Mouse (Mus musculus): ENCODE data around the gene 9630041A04Rik. TPM values are rescaled to one million over a fixed set of nuclear protein-coding genes. Genes with fewer than 3 reads are reported as not detected.

Gene 9630041A04Rik
- polyA plus RNA-seq, 1 experiment, result not detected

DNA sequence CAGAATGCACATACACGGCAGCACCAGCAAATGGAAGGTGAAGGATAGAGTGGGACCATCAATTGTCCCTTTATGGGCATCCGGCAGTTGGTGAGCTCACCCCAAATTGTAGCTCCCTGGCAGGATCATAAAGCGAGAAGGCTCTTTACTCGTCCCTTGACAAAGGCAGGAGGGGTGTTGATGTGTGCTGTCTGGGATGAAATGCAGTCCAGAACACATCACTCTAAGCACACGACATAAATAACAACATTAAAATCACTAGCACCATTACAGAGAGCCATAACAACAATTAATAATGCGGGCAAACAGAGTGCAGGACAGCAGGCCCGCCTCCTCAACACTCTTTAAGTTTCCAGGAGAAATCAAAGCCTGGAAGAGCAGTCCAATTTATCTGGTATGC lies 120.7 kb downstream of the 9630041A04Rik start:
- no peaks in the 10 kb centered on the region for H3K4me1 ChIP-seq (ENCODE audit: control insufficient read depth, insufficient read depth, low read length)
- no peak overlapping the region for H3K4me3 ChIP-seq (ENCODE audit: insufficient read depth, low read length)
- H3K27ac ChIP-seq (ENCODE audit: insufficient read depth, low read length), result no peak overlapping the region
- no peak for TF ChIP-seq CTCF (IDR thresholded peaks at IDR 0.05; ENCODE audit: borderline replicate concordance, insufficient read depth, low read length)
- no peak for TF ChIP-seq POLR2A (IDR thresholded peaks at IDR 0.05; ENCODE audit: low read depth, low read length)

DNA sequence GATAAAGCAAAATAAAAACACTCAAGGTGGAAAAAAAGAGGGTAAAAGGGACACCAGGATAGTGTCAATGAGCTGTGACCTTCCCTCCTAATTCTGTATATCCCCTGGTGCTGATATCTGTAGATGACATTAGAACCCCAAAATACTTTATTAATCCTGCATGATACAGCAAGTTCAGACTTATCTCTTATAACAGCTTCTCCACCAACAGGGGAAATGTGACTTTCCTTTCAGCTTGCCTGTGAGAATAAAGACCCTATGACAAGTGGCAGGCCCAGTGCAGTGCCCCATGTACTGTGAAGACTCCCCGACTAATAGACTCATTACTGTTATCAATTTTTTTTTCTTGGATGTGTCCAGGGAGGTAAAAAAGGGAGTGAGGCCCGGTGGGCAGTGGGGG lies 125.3 kb downstream of the 9630041A04Rik start:
- Histone ChIP-seq H3K4me1 (ENCODE audit: control insufficient read depth, insufficient read depth, low read length) (no peaks in the 10 kb centered on the region), H3K4me3 (ENCODE audit: insufficient read depth, low read length) (no peak overlapping the region), H3K27ac (ENCODE audit: insufficient read depth, low read length) (no peak overlapping the region)
- no peak for TF ChIP-seq POLR2A (IDR thresholded peaks at IDR 0.05; ENCODE audit: low read depth, low read length)
- no peak for TF ChIP-seq CTCF (IDR thresholded peaks at IDR 0.05; ENCODE audit: borderline replicate concordance, insufficient read depth, low read length)

DNA sequence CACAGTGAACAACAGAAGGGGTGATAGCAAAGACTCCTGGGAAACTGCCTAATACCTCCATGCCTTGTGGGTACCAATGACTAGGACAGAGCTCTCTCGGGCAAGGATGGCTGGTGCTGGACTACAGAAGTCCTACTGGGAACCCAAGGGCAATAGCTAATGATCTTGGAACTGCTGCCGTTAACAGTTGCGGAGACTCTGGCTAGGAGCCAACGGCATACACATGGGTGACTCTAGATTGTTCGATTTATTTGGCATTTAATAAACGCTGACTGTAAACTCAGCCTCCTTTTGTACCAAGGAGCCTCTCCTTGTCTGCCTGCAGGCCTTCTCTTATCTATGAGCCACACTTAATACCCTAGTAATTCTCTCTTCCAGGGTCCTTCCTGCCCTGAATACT lies 128.4 kb downstream of the 9630041A04Rik start:
- TF ChIP-seq CTCF (IDR thresholded peaks at IDR 0.05; ENCODE audit: borderline replicate concordance, insufficient read depth, low read length) (no peak), POLR2A (IDR thresholded peaks at IDR 0.05; ENCODE audit: low read depth, low read length) (no peak)
- H3K4me3 ChIP-seq (ENCODE audit: insufficient read depth, low read length), result no peak overlapping the region
- no peaks in the 10 kb centered on the region for H3K4me1 ChIP-seq (ENCODE audit: control insufficient read depth, insufficient read depth, low read length)
- no peak overlapping the region for H3K27ac ChIP-seq (ENCODE audit: insufficient read depth, low read length)

DNA sequence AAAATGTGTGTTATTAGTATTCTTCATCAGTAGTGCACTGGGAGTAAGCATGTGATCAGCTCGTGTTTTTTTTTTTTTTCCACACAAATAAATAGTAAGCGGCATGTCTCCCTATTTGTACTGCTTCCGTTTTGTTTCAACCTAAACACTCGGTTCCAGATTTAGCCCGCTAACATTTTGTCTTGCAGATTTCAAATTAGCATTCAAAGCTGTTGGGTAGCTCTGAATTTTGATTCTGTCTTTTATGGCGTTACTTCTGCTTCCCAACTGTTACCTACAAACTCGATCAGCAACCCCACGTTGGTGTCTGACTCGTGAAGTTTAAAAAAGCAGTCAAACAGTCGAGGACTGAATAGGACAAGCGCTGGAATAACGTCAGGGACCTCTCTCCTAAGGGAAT lies 129.2 kb downstream of the 9630041A04Rik start:
- TF ChIP-seq POLR2A (IDR thresholded peaks at IDR 0.05; ENCODE audit: low read depth, low read length), result no peak
- no peak for TF ChIP-seq CTCF (IDR thresholded peaks at IDR 0.05; ENCODE audit: borderline replicate concordance, insufficient read depth, low read length)
- Histone ChIP-seq H3K27ac (ENCODE audit: insufficient read depth, low read length) (no peak overlapping the region), H3K4me1 (ENCODE audit: control insufficient read depth, insufficient read depth, low read length) (no peaks in the 10 kb centered on the region), H3K4me3 (ENCODE audit: insufficient read depth, low read length) (no peak overlapping the region)
